Mouse (Mus musculus): ENCODE data around the gene Zbtb41.

The Zbtb41 gene

DNA sequence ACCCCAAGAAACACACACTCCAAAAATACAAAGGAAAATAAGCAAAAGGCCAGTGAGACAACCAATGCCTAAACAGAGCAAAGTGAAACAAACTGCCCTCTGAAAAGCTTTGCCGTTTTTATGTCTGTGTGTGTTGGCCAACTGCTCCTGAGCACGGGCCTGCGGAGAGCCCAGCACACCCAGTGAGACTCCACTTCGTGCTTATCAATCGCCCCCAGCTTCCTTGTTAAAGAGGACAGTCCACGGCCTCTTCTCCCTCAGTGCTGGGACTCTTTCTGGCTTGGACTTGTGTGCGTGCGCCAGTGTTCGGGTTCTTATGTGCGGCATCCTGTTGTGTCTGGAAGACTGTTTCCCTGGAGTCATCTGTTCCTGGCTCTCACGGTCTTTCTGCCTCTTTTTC lies 43.8 kb downstream of the Zbtb41 start:
- DNase-seq (ENCODE audit: inconsistent age in 2 of 2, low spot score in 1 of 2), result no peak

DNA sequence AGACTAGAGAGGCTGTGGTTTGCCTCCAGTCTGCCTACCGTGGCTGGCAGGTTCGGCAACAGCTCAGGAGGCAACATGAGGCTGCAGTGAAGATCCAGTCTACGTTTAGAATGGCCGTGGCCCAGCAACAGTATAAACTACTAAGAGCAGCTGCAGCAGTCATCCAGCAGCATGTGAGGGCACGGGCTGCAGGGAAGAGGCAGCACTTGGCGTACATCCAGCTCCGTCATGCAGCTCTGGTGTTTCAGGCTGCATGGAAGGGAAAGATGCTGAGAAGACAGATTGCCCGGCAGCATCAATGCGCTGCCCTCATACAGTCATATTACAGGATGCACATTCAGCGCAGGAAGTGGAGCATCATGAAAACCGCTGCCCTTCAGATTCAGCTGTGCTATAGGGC lies 56.8 kb downstream of the Zbtb41 start:
- DNase-seq (ENCODE audit: inconsistent age in 2 of 2, low spot score in 1 of 2), result no peak

DNA sequence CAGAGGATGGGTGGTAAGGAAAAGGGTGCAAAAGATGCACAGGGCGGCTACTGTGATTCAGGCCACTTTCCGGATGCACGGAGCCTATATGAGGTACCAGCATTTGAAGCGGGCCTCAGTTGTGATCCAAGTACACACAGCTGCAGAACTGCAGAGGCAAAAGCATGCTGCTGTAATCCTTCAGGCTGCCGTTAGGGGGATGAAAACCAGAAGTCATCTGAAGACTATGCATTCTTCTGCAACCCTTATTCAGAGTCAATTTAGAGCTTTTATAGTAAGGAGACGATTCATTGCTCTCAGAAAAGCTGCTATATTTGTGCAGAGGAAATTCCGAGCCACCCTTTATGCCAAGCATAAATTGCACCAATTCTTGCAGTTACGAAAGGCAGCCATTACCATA lies 58.2 kb downstream of the Zbtb41 start:
- no peak for DNase-seq (ENCODE audit: inconsistent age in 2 of 2, low spot score in 1 of 2)

DNA sequence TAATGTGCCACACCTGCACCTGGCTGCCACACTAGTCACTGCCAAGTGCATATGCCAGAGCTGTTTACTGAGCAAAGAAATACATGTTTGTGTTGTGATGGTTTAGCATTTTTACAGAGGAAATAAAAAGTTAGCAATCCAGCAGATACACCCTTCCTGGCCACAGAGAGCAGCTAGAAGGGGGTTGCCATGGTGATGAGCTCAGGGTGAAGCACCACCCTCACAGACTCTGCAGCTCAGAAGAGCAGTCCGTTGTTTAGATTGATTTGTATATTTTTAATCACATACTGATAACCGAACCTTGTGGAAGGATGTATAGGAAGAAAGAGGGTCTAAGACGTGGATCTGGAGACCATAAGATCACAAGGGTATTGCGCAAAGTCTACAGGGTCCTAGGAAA lies 59.1 kb downstream of the Zbtb41 start:
- DNase-seq (ENCODE audit: inconsistent age in 2 of 2, low spot score in 1 of 2), result no peak

DNA sequence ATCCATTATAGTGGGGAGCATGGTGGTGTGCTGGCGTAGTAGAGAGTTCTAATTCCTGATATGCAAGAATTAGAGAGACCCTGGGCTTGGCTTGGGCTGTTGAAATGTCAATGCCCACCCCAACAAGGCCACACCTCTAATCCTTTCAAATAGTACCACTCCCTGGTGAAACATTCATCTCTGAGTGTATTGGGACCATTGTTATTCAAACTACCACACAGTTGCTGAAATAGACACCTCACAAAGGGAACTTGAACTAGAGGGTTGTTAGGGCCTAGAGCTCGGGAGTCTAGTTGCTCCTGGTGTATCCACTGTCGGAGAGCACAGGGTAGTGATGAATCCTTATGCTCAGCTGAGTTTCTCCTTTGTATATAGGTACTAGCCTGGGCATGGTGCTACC lies 72.5 kb downstream of the Zbtb41 start:
- DNase-seq (ENCODE audit: inconsistent age in 2 of 2, low spot score in 1 of 2), result no peak

DNA sequence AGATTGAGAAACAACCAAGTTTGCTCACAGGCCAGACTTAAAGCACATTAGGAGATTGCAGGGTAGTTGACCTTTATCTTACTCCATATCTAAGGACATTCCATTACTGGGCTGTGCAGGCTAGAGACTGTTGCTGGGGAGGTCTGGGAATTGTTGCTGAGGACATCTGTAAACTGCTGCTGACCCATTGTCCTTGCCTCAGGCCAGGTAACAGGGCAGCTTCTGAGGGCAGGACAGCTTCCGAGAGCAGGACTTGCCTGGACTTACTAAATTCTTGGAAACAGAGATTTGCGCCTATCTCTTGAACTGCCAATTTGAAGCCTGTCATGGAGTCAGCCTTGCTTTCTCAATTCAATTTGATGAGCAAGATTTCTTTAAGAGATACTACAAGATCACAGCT lies 73.3 kb downstream of the Zbtb41 start:
- no peak for DNase-seq (ENCODE audit: inconsistent age in 2 of 2, low spot score in 1 of 2)

DNA sequence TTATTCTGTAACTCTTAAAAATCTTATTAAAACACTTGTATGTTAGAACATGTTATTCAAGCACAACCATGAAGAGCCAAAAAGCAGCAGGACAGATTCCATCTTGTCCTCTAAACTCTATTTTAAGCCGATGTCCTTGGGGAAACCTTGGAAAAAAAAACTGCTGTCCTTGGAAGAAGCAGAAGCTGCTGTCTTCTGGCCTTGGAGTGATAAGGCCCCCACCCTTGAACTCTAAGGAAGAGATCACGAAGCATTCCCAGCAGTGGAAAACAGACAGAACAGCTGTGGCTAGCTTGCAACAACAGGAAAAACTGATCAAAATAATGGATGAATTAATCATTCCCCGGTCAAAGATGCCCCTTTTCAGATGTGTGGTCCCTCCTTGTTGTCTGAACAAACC lies 74.1 kb downstream of the Zbtb41 start:
- DNase-seq (ENCODE audit: inconsistent age in 2 of 2, low spot score in 1 of 2), result peak; percentile 25 to 56

DNA sequence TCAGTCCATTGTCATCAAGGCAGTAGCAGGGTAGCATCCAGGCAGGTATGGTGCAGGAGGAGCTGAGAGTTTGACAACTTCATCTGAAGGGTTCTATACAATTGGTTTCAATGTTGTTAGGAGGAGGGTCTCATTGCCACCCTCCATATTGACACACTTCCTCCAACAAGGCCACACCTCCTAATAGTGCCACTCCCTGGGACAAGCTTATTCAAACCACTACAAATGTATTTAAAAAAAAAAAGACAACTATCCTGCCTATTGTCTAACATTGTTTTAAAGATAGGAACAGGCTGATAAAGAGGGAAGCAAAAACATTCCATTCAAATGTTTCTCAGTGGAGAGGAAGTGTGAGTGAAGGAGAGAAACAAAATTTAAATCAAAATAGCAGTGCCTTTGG lies 77.7 kb downstream of the Zbtb41 start:
- no peak for DNase-seq (ENCODE audit: inconsistent age in 2 of 2, low spot score in 1 of 2)

DNA sequence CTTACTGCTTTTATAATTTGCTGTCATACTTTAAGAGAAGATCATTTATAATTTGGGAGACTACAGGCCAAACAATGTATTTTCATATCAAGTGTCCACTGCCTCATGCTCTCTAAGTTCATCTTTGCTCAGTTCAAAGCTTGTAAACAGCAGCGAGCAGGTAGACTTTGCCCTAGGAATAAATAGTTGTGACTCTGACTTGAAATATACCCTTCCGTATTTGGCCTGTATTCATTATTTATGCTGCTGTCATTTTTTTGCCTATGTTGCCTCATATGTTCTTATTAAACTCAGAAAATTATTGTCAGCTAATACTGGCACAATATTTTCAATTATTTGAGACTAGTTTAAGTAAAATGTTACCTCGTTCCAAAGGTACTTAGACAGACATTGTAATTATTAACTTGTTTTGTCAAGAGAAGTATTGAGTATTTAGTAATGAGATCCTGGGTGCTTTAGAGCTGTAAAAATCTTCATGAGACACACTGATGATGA lies 79.2 kb downstream of the Zbtb41 start, which contains the start of gene F13b:
F13b (plus strand) TSS at position 445 of the 495 bp plus-strand sequence.
- DNase-seq (ENCODE audit: inconsistent age in 2 of 2, low spot score in 1 of 2), result no peak
